Mouse (Mus musculus): ENCODE measurements around the gene Dlg5.

DNA sequence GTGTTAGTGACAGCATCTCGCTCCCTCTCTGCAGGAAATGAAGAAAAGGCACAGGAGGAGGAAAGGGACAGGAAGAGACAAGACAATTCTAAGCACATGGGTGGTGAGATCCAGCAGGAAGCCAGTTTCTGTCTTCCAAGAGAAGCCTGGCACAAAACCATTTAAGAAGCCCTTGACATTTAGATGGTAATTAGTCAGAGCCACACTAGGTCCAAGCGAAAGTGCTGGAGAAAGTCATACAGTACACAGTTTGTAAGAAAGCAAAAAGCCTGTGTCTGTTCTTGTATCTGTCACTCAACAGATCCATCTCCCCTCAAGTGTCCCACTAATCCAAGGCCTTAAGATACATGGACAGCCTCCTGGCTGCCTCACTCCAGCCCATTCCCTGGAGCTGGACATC lies 3.7 kb downstream of the Dlg5 start:
- TF ChIP-seq POLR2A (IDR thresholded peaks at IDR 0.05; ENCODE audit: borderline replicate concordance, control insufficient read depth, low read depth, low read length) (no peak), CTCF (IDR thresholded peaks at IDR 0.05; ENCODE audit: control insufficient read depth, insufficient read depth, low read length) (no peak)
